Mouse (Mus musculus): ENCODE results near the gene Crhbp.

DNA sequence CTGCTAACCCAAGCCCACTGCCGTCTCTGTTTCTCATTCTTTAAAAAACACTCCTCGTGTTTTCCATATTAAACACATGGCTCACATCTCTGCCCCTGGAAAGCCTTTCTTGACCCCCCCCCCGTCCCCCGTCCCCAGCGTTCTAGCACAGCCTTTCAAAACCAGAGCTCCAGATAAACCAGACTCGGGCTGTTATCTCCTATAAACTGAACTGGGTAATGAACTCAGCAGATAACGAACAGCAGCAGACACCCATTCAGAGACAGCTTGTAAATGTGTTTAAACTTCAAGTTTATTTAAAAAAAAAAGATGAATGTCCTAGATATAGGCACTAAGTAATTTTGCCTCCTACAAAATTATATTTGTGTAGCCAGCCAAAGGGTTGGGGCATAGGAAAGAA lies 30.4 kb upstream of the Crhbp start:
- no peak for TF ChIP-seq USF1 (IDR thresholded peaks at IDR 0.05; ENCODE audit: low read depth)
- no peak for TF ChIP-seq CTCF (IDR thresholded peaks at IDR 0.05; ENCODE audit: control insufficient read depth, insufficient read depth, insufficient read length)
- no peak for TF ChIP-seq CEBPB (IDR thresholded peaks at IDR 0.05; ENCODE audit: low read depth)
- TF ChIP-seq MYOD1 (IDR thresholded peaks at IDR 0.05; ENCODE audit: control insufficient read depth, insufficient read length, low read depth): no peak
- no peak for TF ChIP-seq MAX (IDR thresholded peaks at IDR 0.05)
